Mouse (Mus musculus) monocyte, adult 5-6 weeks (primary cell): ENCODE data around the gene Arsa. TPM values are rescaled to one million over a fixed set of nuclear protein-coding genes. Genes with fewer than 3 reads are reported as not detected.

Experiments
- ATAC-seq: fragments of 153-309, 156-312 bp; replicated peaks from 2 replicates; pipeline ENCODE4 v1.8.0; 2017; ENCODE audit warnings: mild to moderate bottlenecking; ENCODE audit not compliant: low TSS enrichment, insufficient number of reproducible peaks, severe bottlenecking, poor library complexity, low FRiP score
- total RNA-seq: library from RNA; stranded (forward); fragments of 200-1000, 200-491, 200-594 nt; gene quantifications from 3 replicates; pipeline ENCODE4 v1.2.3, GENCODE M21; 2017

The Arsa gene
- 11.2 to 12.6 TPM (median 11.7 TPM) in 3 replicates for total RNA-seq

- ATAC-seq, result no peak
Measured at GRCm38 (mm10) chr15:89477091-89477491, at the start of gene Arsa. Gene Arsa, minus strand, starts transcription at chr15:89477425.

GRCm38 (mm10) chr15:89526776-89527325 lies 49.6 kb upstream of the Arsa start:
- ATAC-seq, result no peak

- no peak for ATAC-seq
Measured at GRCm38 (mm10) chr15:89525896-89526295, 48.7 kb upstream of the Arsa start.

- no peak for ATAC-seq
Measured at GRCm38 (mm10) chr15:89525464-89525863, 48.2 kb upstream of the Arsa start.

GRCm38 (mm10) chr15:89524611-89525415 lies 47.6 kb upstream of the Arsa start:
- no peak for ATAC-seq

GRCm38 (mm10) chr15:89524001-89524571 lies 46.9 kb upstream of the Arsa start:
- no peak for ATAC-seq

- no peak for ATAC-seq
Measured at GRCm38 (mm10) chr15:89523283-89523832, 46.1 kb upstream of the Arsa start.

GRCm38 (mm10) chr15:89522566-89523282 lies 45.5 kb upstream of the Arsa start:
- ATAC-seq, result no peak

GRCm38 (mm10) chr15:89521951-89522350 lies 44.7 kb upstream of the Arsa start:
- ATAC-seq, result no peak

- ATAC-seq, result no peak
Measured at GRCm38 (mm10) chr15:89512679-89513078, 35.5 kb upstream of the Arsa start.

- ATAC-seq, result no peak
Measured at GRCm38 (mm10) chr15:89507751-89508150, 30.5 kb upstream of the Arsa start.

- ATAC-seq, result no peak
Measured at GRCm38 (mm10) chr15:89504838-89505237, 27.6 kb upstream of the Arsa start.

- ATAC-seq, result no peak
Measured at GRCm38 (mm10) chr15:89501321-89501720, 24.1 kb upstream of the Arsa start.

GRCm38 (mm10) chr15:89500221-89500791 lies 23.1 kb upstream of the Arsa start:
- no peak for ATAC-seq

GRCm38 (mm10) chr15:89499784-89500220 lies 22.6 kb upstream of the Arsa start:
- ATAC-seq, result no peak

- no peak for ATAC-seq
Measured at GRCm38 (mm10) chr15:89498961-89499688, 21.9 kb upstream of the Arsa start, which contains the start of gene Shank3. Gene Shank3, plus strand, starts transcription at chr15:89499623.

GRCm38 (mm10) chr15:89498049-89498960 lies 21.1 kb upstream of the Arsa start:
- ATAC-seq, result no peak
